ENCODE assay signal across 26 mouse cellular contexts in genomic region chr10:24282650-24283049, GRCm38 (mm10). TPM values are rescaled to one million over a fixed set of nuclear protein-coding genes. Genes with fewer than 3 reads are reported as not detected.
DNase-seq lines count a peak whose midpoint lies in the region; ATAC-seq and TF ChIP-seq lines count a peak whose summit lies in the region.
"Had no signal": no experiment of that assay in that cellular context is flagged by ENCODE, and none has a peak within 500 bp of the region (broad histone marks: within the 10 kb centered on the region; RNA-seq: fewer than 3 reads in every experiment).

No protein-coding gene starts in this region.

- H3K4me1 ChIP-seq in lung, embryonic 16.5 days (replicated peaks; ENCODE audit: control insufficient read depth, insufficient read depth, low read length): no peaks in the 10 kb centered on the region
- no peaks in the 10 kb centered on the region for H3K4me1 ChIP-seq in lung, postnatal 0 days (ENCODE audit: insufficient read depth, low read depth, low read length)
- H3K4me1 ChIP-seq in midbrain, embryonic 11.5 days (ENCODE audit: control insufficient read depth, insufficient read depth, low read length): peaks cover 2% of the 10 kb centered on the region; the same call in 1 of the 2 replicates
- H3K4me1 ChIP-seq: heart, embryonic 10.5 days; heart, embryonic 13.5 days; hindbrain, embryonic 15.5 days; intestine, embryonic 15.5 days had no signal

- WGBS in lung, embryonic 16.5 days: 41% methylated on average over 5 of the region's 5 CpGs
- 43% methylated on average over 5 of the region's 5 CpGs for WGBS in lung, postnatal 0 days
- WGBS in midbrain, embryonic 11.5 days: 64% methylated on average over 5 of the region's 5 CpGs

- no peak for TF ChIP-seq CTCF in lung, postnatal 0 days (IDR thresholded peaks at IDR 0.05)

- no peak overlapping the region for H3K4me3 ChIP-seq in lung, embryonic 16.5 days (ENCODE audit: low read length)
- H3K4me3 ChIP-seq in lung, postnatal 0 days (ENCODE audit: low read depth, low read length): no peak overlapping the region
- no peak overlapping the region for H3K4me3 ChIP-seq in midbrain, embryonic 11.5 days (ENCODE audit: low read depth, low read length)
- H3K4me3 ChIP-seq: forebrain, embryonic 13.5 days; heart, adult 2 months; heart, embryonic 10.5 days; heart, embryonic 13.5 days; hindbrain, embryonic 15.5 days; intestine, embryonic 15.5 days had no signal

- no peak overlapping the region for H3K4me2 ChIP-seq in lung, embryonic 16.5 days (ENCODE audit: low read depth, low read length)
- H3K4me2 ChIP-seq in lung, postnatal 0 days (replicated peaks; ENCODE audit: low read depth, low read length): no peak overlapping the region
- H3K4me2 ChIP-seq in midbrain, embryonic 11.5 days: no peak overlapping the region
- H3K4me2 ChIP-seq: forebrain, embryonic 13.5 days; heart, embryonic 13.5 days; hindbrain, embryonic 15.5 days; intestine, embryonic 15.5 days had no signal

- peak; percentile 67; the same call in 1 of the 2 replicates for ATAC-seq in frontal cortex, adult (ENCODE audit: low TSS enrichment)
- peak; percentile 59; the same call in 1 of the 2 replicates for ATAC-seq in lung, embryonic 16.5 days (ENCODE audit: low read depth)
- ATAC-seq in lung, postnatal 0 days: no peak
- no peak for ATAC-seq in midbrain, embryonic 11.5 days (ENCODE audit: low FRiP score)
- ATAC-seq: forebrain, embryonic 13.5 days; forebrain, postnatal 0 days; intestine, embryonic 15.5 days had no signal

- no peak for DNase-seq in frontal cortex, postnatal 14 days (ENCODE audit: low spot score in 2 of 2)
- no peak for DNase-seq in lung, postnatal 0 days (ENCODE audit: low spot score)
- peak; percentile 21 for DNase-seq in brain, adult 2 months (ENCODE audit: low read depth, low spot score)
- DNase-seq in fibroblast of lung, adult 2 months (ENCODE audit: low read depth): peak; percentile 25
- DNase-seq in midbrain, embryonic 11.5 days (ENCODE audit: low spot score, missing footprints): no peak
- DNase-seq: adrenal gland, adult 2 months; adrenal gland, postnatal 14 days; B cell, adult 2 months; cerebellum, adult 18-20 months; cerebellum, adult 9-10 months; cerebellum, postnatal 14 days; forebrain, postnatal 0 days; gastrocnemius, postnatal 10 days; gastrocnemius, postnatal 36 days; heart, adult 2 months; heart, postnatal 14 days; heart, postnatal 4 days had no signal

- H3K9me3 ChIP-seq in lung, embryonic 16.5 days (ENCODE audit: control insufficient read depth, low read length): no peaks in the 10 kb centered on the region
- no peaks in the 10 kb centered on the region for H3K9me3 ChIP-seq in lung, postnatal 0 days (ENCODE audit: low read length)
- H3K9me3 ChIP-seq in midbrain, embryonic 11.5 days (ENCODE audit: control insufficient read depth, low read length): no peaks in the 10 kb centered on the region
- H3K9me3 ChIP-seq: forebrain, embryonic 13.5 days; G1E; heart, embryonic 10.5 days; heart, embryonic 13.5 days; hindbrain, embryonic 15.5 days; intestine, embryonic 15.5 days had no signal

- no peaks in the 10 kb centered on the region for H3K36me3 ChIP-seq in lung, embryonic 16.5 days (ENCODE audit: control insufficient read depth, insufficient read depth, low read length)
- H3K36me3 ChIP-seq in lung, postnatal 0 days (ENCODE audit: insufficient read depth, low read length): no peaks in the 10 kb centered on the region
- H3K36me3 ChIP-seq in midbrain, embryonic 11.5 days (ENCODE audit: control insufficient read depth, insufficient read depth, low read length): no peaks in the 10 kb centered on the region
- H3K36me3 ChIP-seq: G1E; heart, embryonic 10.5 days; heart, embryonic 13.5 days; hindbrain, embryonic 15.5 days; intestine, embryonic 15.5 days had no signal

- H3K27me3 ChIP-seq in lung, embryonic 16.5 days (ENCODE audit: control insufficient read depth, insufficient read depth, low read depth, low read length): no peaks in the 10 kb centered on the region
- H3K27me3 ChIP-seq in lung, postnatal 0 days (replicated peaks; ENCODE audit: insufficient read depth, low read length): no peaks in the 10 kb centered on the region
- H3K27me3 ChIP-seq in midbrain, embryonic 11.5 days (ENCODE audit: control insufficient read depth, insufficient read depth, low read length): no peaks in the 10 kb centered on the region
- H3K27me3 ChIP-seq: CH12.LX; forebrain, embryonic 13.5 days; heart, embryonic 13.5 days; hindbrain, embryonic 15.5 days; intestine, embryonic 15.5 days had no signal

- H3K27ac ChIP-seq in lung, embryonic 16.5 days (ENCODE audit: low read length): no peak overlapping the region
- H3K27ac ChIP-seq in lung, postnatal 0 days (ENCODE audit: low read length): no peak overlapping the region
- H3K27ac ChIP-seq in midbrain, embryonic 11.5 days (ENCODE audit: low read depth, low read length): no peak overlapping the region
- H3K27ac ChIP-seq: forebrain, embryonic 13.5 days; heart, adult 2 months; heart, embryonic 10.5 days; heart, embryonic 13.5 days; hindbrain, embryonic 15.5 days; intestine, embryonic 15.5 days had no signal

- TF ChIP-seq EP300 in lung, postnatal 0 days (IDR thresholded peaks at IDR 0.05): no peak

- no peak overlapping the region for H3K9ac ChIP-seq in lung, embryonic 16.5 days (ENCODE audit: low read length)
- no peak overlapping the region for H3K9ac ChIP-seq in lung, postnatal 0 days (replicated peaks; ENCODE audit: low read depth)
- H3K9ac ChIP-seq in midbrain, embryonic 11.5 days (ENCODE audit: low read length): no peak overlapping the region
- H3K9ac ChIP-seq: forebrain, embryonic 13.5 days; forebrain, postnatal 0 days; heart, embryonic 13.5 days; hindbrain, embryonic 15.5 days; intestine, embryonic 15.5 days had no signal

RNA-seq across cellular contexts. Expression of gene Moxd1, which starts 59.3 kb away (rescaled TPM):
- 6.6 and 6.7 TPM in 2 replicates for polyA plus RNA-seq in lung, embryonic 16.5 days (2015; fragmentation: Nextera tagmentation; extraction: Ambion mirVana)
- polyA plus RNA-seq in lung, postnatal 0 days (2015; fragmentation: Nextera tagmentation; extraction: Ambion mirVana): 2.3 and 2.4 TPM in 2 replicates
- 1.8 and 3.9 TPM in 2 replicates for polyA plus RNA-seq in midbrain, embryonic 11.5 days (2014; fragmentation: Nextera tagmentation; extraction: Ambion mirVana)
- polyA plus RNA-seq: G1E had no signal

Comparison
In these comparisons a context has a peak if more than half of its experiments do, and no peak if none do; other contexts are left out.
1. ATAC-seq: peak in frontal cortex, adult (single experiment) and lung, embryonic 16.5 days (single experiment); none in lung, postnatal 0 days (single experiment) and midbrain, embryonic 11.5 days (single experiment).
2. DNase-seq: peak in brain, adult 2 months (single experiment) and fibroblast of lung, adult 2 months (single experiment); none in frontal cortex, postnatal 14 days (0 of 2), lung, postnatal 0 days (single experiment) and midbrain, embryonic 11.5 days (single experiment).